Mouse (Mus musculus): Measurements from ENCODE around the gene Aspa.

DNA sequence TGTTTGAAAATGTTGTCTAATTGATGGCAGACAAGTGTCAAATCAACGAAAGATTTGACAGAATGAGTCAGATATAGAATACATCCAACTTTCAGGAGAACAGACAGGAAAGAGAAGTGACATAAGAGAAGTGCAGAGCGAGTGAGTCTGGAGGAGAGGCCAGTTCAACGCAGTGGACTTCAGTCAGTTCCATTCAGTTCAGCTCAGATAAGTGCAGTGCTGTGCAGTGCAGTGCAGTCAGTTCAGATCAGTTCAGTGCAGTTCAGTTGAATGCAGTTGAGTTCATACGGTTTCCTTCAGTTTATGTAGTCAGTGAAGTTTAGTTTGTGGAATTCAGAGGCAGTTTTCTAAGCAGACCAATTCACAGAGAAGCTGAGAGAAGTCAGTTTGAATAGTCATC, 7.5 kb upstream of the Aspa start:
- no peak for TF ChIP-seq CTCF (IDR thresholded peaks at IDR 0.05; ENCODE audit: low read depth, low read length)
- no peak for TF ChIP-seq EP300 (IDR thresholded peaks at IDR 0.05; ENCODE audit: insufficient read depth, low read depth, low read length)
- TF ChIP-seq POLR2A (IDR thresholded peaks at IDR 0.05; ENCODE audit: insufficient read depth, low read length) = no peak

Measured in ES-Bruce4 (cell line).